Mouse (Mus musculus): Measurements from ENCODE around the gene Ergic1.

The Ergic1 gene

DNA sequence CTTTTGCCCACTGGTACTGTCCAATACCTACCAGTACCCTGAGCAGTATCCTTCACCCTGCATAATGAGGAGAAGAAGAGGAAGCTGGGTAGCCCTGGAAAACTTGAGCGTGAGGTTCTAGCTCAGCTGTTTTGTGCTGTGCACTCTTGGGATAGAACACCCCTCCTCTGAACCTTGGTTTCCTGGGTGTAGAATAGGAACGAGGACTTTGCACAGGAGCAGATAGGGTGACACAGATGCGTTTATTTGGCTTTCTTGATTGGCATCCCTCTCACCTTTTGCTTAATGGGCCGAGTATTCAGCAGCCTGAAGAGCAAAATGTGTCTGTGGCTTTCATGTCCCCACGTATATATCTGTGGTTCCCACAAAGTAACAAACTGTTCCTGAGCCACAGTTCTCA lies 60.6 kb downstream of the Ergic1 start:
- in situ Hi-C loops (cut with MboI, MseI) = no loop called here

DNA sequence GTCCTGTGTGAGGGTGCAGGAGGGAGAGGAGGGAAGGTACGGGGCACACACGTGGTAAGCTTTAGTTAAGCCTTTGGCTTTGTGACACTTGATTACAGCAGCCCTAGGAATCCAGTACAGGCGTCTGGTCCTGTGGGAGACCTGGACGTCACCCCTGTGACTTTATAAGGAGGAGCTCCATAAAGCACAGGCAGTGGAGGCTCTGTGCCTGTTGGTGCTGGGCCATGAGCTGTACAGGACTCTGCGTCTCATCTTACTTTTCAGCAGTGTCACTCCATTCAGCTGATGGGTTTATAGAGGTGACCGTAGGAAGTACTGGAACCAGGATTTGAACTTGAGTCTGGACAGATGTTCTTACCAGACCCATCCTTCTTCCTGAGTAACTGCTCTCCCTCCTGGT lies 62.7 kb downstream of the Ergic1 start:
- in situ Hi-C loops (cut with MboI, MseI) = no loop called here

DNA sequence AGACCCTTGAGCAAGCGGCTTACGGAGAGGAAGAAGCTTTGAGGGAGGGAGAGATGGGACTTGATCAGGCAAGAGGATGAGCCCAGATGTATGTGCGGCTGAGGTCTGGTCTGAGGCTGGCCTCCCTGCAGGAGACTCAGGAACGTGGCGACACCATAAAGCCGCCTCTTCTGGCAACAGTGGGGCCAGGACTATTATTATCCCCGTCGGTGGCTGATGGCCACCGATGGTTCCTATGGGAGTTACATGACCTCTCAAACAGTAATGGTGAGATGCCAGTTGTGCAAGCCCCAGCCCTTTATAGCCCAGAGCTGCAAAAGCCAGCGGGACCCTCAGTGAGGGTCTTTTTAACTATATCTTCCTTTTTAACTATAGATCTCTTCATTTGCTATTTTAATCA lies 63.7 kb downstream of the Ergic1 start:
- in situ Hi-C loops (cut with MboI, MseI) = no loop called here

DNA sequence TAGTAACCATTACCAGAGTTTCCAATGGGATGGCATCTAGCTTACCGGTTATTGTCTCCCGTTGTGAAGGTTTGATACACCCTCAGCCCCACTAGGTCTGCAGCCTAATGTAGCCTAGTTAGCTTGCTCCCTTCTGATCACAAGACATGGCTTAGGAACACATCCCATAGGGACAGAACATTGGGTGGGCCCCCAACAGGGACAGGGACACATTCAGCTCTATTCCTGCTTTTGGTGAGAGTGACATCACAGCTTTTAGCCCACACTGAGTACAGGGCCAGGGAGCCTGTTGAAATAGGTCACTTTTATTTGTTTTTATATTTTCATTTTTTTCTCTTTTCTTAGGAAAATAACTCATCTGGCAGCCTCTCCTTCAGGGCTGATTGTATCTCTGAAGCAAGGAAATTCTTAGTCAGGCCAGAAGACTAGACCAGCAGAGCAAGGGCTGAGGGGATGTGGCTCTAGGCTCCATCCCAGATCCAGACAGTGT lies 64.3 kb downstream of the Ergic1 start:
- in situ Hi-C loops (cut with MboI, MseI) = no loop called here

DNA sequence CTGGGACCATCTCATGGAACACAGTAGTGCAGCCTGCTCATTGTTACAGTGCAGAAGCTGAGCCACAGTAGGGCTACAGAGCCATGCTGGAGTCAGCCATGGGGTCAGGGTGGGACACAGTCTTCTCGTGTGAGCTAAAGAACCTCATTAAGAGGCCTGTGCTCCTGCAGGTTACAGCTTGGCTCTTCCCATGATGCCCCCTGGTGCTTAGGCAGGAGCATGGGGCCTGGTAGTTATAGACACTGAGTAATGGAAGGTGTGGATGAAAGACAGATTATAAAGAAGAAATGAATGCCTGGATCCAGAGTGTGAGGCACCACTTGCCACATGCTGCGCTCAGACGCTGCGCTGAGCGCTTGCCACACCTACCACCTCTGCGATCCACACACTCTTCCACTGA lies 67.2 kb downstream of the Ergic1 start:
- in situ Hi-C loops (cut with MboI, MseI) = no loop called here

DNA sequence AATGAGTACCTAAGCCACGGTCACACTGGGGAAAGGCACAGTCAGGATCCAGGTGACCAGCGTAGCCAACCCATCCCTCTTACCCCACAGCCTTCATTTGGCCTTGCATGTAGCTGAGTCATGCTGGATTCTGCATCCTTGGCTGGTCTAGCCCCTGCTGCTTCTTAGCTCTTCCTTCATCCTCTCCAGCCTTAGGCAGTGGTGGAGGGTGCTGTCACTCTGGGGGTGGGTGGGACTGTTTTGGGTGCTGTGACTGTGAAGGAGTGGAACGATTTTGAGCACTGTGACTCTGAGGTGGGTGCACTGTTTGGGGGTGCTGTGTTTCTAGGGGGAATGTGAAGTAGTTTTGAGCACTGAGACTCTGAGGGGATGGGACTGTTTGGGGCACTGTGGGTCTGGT lies 67.6 kb downstream of the Ergic1 start:
- in situ Hi-C loops (cut with MboI, MseI) = no loop called here

DNA sequence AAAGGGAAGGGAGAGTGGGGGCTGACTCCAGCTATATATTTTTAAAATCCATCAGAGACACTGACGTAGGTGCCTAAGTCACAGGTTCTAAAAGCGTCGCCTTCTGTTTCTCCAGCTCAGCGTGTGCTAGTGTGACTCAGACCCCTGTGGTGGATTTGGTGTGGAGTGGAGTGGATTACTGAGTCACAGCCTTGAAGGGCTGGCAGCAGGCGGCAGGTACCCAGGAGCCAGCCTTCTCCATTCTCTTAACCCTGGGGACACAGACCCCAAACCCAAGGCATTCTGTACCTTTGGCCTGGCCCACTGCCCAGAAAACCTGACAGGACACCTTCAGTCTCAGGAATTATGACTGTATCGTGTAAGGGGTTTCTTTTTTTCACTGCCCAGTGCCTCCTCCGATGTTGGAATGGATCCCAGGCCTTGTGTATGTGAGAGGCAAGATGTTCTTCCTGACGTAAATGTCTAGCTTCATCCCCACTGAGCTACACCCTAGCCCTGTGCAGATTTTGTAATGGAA lies 70.6 kb downstream of the Ergic1 start:
- in situ Hi-C loops (cut with MboI, MseI) = no loop called here

DNA sequence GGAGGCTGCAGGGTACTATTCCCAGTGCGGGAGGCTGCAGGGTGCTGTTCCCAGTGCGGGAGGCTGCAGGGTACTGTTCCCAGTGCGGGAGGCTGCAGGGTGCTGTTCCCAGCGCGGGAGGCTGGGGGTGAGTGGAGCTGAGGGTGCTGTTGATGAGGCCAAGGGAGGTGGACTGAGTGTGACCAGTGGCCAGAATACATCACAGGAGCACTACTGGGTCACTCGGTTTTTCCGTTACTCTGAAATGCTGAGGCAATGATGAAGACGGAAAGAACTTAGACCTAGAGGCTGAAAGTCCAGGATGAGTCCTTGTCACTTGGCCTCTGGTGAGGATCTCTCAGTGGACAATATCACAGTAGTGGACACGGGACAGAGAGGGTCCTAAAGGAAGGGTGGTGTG lies 71.9 kb downstream of the Ergic1 start:
- in situ Hi-C loops (cut with MboI, MseI) = no loop called here

DNA sequence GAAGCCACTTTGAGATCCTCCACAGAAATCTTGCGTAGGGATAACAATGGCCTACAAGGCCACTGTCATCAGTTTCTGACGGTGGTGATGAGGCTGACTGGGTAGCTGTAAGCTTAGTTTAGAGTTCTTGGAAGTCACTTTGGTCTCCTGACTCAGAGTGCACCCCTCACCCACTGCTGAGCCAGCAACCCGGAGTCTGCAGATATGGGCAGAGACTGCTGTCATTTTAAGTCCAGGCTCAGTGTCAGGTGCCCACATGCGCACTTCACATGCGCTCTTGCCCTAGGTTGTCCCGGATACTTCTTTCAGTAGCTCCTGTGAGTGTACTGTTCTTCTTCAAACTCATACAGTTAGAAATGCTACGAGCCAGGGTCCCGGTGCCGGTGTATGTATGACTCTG lies 72.6 kb downstream of the Ergic1 start:
- in situ Hi-C loops (cut with MboI, MseI) = no loop called here

DNA sequence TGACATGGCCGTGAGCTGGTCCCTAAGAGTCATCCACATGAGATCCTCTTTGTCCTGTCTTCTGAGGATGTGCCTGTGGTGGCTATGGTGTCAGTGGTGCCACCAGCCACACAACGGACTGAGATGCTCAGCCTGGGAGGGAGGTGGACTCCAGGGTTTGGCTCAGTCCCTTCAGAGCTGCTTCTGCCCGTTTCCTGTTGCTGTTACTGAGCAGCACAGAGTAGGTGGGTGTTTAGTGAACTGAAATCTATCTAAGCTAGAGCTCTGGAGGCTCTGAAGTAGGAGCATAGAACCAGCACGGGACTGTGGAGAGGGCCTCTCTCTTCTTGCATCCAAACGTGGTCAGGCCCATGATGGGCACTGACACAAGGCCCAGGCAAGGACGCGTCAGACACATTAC lies 73.2 kb downstream of the Ergic1 start:
- in situ Hi-C loops (cut with MboI, MseI) = no loop called here

DNA sequence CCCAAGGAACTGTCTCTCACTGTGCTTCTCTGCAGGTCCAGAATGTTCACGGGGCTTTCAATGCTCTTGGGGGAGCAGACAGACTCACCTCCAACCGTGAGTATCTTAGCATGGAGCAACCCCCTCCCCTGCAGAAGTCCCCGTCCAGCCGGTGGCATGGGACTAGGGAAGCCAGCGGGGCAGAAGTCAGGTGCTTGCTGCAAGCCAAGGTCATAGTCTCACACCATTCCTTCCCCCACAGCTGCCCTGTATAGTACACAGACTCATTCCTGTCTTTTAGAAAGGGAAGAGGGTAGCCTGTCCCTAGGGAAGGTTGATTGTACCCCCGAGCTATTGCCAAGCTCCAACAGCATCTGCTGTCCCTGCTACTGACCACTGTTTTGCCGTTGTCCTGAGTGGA lies 74.7 kb downstream of the Ergic1 start:
- in situ Hi-C loops (cut with MboI, MseI) = loop anchor here (5.0 kb wide), 1 partner anchor 169 kb away; no protein-coding TSS in a partner anchor

DNA sequence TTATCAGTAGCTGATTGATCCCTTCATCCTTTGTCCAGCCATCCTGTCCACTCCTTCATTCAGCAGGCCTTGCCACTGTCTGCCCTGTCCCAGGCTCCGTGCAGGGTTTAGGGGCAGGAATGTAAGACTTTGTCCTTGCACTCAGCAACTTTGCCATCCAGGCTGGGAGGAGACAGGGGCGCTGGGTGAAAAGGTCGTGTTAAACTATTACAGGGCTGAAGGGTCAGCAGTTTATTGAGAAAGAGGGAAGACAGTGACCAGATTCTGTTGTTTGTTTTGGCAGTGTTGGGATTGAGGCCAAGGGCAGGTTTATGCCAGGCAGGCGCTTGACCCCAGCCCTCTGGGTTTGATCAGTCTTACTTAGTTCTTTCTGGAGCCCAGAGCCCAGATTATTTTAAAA lies 76.6 kb downstream of the Ergic1 start:
- in situ Hi-C loops (cut with MboI, MseI) = loop anchor here (5.0 kb wide), 1 partner anchor 171 kb away; no protein-coding TSS in a partner anchor

DNA sequence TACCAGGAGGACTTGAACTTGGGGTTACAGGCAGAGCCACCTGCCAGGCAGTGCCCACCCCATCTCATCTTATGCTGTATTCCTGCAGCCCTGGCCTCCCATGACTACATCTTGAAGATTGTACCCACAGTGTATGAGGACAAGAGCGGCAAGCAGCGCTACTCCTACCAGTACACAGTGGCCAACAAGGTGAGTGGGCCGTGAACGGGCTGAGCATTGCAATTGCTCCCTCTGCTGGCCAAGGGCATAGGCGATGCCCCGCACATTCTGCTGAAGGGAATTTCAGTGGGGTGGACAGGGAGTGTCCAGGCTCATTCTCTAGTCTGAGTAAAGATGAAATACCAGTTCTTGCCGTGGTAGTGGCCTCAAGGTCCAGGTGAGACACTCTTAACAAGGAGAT lies 77.4 kb downstream of the Ergic1 start:
- in situ Hi-C loops (cut with MboI, MseI) = loop anchor here (5.0 kb wide), 1 partner anchor 171 kb away; no protein-coding TSS in a partner anchor

DNA sequence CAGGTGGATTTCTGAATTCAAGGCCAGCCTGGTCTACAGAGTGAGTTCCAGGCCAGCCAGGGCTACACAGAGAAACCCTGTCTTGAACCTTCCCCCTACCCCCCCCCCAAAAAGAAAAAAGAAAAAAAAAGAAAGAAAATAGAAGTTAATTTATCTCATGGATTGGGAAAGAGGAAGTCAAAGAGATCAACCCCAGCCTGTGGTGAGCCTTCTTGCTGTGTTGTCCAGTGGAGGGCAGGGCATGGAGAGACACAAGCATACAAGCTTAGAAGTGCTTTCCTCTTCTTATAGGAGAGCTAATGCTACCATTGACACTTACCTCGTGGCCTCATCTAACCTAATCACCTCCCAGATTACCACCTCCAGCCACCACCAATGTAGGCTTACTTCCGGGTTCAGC lies 78.5 kb downstream of the Ergic1 start:
- in situ Hi-C loops (cut with MboI, MseI) = loop anchor here (5.0 kb wide), 1 partner anchor 172 kb away; no protein-coding TSS in a partner anchor

DNA sequence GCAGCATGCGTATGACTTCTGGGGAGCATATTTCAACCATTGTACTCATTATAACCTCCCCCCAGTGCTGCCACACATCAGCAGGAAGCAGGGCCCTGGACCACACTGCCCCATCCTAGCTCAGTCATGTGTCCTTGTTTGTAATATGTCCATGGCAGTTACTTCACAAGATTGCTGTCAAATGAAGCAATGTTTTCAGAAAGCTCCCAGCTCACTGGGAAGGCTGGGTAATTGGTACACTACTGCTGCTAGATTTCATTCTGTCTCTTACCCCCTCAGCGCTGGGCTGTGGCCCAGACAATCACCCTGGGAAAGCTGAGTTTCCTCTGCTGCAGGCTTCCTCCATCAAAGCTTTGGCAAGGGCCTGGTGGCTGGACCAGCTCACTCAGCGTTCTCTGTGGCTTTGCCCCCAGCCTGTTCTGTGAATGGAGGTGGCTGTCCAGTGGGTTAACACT lies 79.0 kb downstream of the Ergic1 start:
- in situ Hi-C loops (cut with MboI, MseI) = no loop called here

DNA sequence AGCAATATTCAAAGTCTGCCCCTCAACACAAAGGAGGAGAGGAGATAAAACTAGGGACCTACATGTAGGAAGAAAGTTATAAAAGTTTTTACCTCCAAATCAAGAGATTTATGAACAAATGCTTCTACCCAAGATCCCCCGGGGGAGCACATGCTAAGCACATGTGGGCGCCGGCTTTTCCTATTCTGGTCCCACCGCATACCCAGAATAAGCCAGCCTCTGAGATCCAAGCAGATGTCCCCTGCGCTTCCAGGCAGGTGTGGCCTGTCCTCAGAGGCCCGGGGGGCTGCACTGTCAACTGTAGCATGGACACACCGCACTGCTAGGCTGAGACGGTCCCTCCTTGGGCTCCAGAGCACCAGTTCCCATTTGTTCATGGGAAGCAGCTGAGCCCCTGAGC lies 82.2 kb downstream of the Ergic1 start:
- in situ Hi-C loops (cut with MboI, MseI) = no loop called here

DNA sequence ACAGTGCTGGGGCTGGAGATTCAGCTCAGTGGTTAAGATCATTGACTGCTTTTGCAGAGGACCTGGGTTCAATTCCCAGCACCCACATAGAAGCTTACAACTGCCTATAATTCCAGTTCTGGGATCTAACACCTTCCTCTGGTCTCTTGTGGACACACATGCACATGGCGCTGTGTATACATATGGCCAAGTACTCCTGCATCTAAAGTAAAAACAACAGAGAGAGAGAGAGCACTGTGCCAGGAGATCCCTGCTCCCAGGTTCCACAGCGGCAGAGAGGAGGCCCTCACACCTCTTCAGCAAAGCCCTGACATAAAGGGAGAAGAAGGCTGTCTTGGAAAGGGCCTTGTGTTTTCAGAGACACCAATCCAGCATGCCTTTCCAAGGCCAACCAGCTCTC lies 82.7 kb downstream of the Ergic1 start:
- in situ Hi-C loops (cut with MboI, MseI) = no loop called here

DNA sequence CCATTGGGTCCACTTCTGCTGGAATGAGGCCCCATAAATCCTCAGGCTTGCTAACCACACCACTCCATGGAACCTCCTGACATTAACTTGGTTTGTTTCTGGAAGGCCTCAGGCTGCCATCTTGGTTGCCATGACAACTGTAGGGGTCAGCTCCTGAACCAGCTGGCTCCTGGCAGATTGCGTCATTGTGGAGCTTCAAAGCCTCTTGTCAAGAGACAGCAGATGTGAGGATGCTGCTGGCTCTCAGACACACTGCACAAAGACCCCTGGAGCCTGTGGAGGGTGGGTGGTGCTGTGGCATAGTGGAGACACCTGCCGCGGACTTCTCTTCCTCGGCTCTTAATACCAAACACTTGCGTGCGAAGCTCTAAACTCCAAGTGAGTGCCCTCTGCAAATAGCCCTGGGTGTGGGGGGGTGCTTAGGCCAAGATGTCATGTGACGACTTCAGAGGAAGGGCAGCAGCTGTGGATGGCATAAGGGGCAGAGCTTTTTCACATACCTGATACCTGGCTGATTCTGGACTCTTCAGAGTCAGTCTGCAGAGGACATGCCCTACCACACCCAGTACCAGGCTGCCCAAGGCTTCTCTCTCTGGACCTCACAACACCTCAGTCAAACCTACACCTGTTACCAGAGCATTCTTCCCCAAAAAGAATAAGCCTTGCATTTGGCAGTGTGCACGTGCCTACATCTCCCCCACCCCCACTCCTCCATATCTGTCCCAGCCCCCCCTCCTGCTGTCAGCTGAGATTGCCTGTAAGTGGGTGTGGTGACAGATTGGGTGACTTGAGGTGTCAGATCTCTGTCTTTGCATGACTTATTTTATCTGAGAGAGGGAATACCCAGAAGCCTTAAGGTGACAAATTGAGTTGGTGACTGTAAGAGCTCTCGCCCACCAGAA lies 83.5 kb downstream of the Ergic1 start:
- in situ Hi-C loops (cut with MboI, MseI) = no loop called here

DNA sequence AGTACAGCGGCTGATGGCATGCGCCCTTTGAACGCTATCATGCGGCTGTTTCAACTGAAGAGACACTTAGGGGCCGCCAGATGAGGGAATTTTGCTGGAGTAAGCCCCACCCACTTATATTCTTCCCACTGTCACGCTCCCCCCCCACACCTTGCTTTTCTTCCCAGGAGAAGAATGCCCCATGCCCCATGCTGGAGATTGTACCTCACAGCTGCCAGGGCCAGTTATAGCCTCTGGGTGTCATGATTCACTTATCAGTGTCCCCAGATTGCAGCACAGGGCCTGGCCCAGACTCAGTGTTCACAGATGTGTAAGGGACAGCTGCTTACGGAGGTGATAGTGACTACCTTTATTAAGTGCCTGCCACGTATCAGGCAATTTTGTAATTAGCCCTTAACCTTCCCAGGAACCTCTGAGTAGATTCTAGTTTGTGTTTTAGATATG lies 84.1 kb downstream of the Ergic1 start:
- in situ Hi-C loops (cut with MboI, MseI) = no loop called here

DNA sequence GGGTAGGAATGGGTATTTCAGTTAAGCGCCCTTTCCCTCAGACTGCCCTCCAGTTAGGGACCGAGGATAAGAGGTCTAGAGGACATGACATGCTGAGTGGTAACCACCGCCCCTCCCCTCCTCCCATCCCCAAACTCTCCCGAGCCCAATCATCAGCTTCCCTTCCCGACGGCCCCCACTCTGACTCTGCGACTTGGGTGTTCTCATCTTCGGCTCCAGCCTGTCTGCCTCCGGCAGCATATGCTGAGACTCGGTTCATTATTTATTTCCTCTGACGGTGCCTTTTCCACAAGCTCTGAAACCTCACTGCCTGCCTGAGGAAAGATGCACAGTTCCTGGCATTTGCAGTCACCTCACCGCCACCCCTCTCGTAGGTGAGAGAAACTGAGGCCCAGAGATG lies 86.0 kb downstream of the Ergic1 start:
- in situ Hi-C loops (cut with MboI, MseI) = no loop called here

DNA sequence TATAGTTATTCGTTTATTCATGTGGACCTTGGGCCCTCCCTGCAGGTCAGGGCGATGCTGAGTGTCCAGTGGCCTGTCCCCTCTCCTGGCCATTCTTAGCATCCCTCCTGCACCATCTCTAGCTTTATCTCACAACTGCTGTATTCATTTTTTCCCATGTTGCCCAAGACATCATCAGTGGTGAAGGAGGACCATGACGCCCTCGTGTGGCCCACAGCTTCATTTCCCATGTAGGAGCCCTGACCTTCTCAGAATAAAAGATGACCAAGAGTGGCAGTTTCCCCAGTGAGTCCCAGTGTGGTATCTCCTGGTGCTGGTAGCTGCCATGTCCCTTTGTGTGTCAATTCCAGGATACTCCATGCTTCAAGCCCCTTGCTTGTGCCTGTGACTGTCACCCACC lies 88.3 kb downstream of the Ergic1 start:
- in situ Hi-C loops (cut with MboI, MseI) = no loop called here

DNA sequence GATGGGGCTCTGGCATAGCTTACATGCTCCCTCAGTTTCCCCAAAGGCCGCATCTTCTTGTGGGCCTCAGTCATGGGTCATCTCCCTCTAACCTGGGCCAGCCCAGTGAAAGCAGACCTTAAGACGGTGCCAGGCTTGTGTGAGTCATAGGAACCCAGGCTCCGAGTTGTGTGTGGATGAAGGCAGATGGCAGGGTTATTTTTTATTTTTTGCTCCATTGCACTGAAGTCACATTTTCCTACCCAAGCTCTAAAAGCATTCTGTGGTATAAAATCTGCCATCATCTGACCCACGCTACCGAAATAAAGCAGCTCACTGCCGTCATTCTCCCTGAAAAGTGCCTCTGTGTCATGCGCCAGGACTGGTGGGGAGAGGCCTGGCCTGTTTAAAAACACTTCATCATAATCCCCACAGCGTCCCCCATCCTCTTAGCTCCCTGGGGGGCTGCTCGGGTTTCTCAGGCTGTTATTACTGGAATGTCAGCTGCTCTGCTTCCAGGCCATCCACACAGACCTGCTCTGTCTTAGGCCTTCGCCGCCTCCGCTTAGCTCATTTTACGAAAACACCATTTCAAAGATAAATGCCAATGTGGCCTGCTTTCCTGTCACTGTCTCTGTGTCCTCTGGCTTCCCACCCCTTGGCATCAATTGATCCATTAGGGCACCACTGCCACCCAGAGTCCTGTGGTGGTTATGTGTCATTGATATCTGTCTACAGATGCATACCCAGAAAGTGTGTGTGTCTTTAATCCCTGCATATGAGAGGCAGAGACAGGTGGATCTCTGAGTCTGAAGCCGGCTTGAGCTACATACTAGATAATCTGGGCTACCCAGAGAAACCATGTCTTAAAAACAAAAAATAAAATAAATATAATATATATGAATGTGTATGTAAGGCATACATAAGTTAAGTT lies 89.4 kb downstream of the Ergic1 start:
- in situ Hi-C loops (cut with MboI, MseI) = no loop called here

Data from regulatory T cell (primary cell).